Mouse (Mus musculus): Measurements from ENCODE around the gene Olfr435. TPM values are rescaled to one million over a fixed set of nuclear protein-coding genes. Genes with fewer than 3 reads are reported as not detected.
"Not testable (repeated sequence)": the region's sequence is repeated elsewhere in the genome, so short reads cannot be mapped to it uniquely, and the experiment has no call there.

Olfr435 gene
- polyA plus RNA-seq (2015; fragmentation: Nextera tagmentation; extraction: Ambion mirVana) = not detected in 2 replicates

GRCm38 (mm10) chr6:43196781-43197180, at the start of gene Olfr435:
Gene Olfr435 (plus strand): TSS chr6:43197146.
- Histone ChIP-seq H3K36me3 (no peaks in the 10 kb centered on the region), H3K4me3 (replicated peaks) (no peak within 1 kb of the TSS), H3K9me3 (replicated peaks) (no peaks in the 10 kb centered on the region), H3K27ac (no peak within 1 kb of the TSS), H3K4me2 (no peak within 1 kb of the TSS), H3K27me3 (no peaks in the 10 kb centered on the region), H3K4me1 (no peaks in the 10 kb centered on the region), H3K9ac (no peak within 1 kb of the TSS)
- no peak for ATAC-seq (replicated peaks; ENCODE audit: low FRiP score)

- H3K4me2 ChIP-seq = no peak overlapping the region
Measured at GRCm38 (mm10) chr6:43159502-43159901, 37.4 kb upstream of the Olfr435 start.

GRCm38 (mm10) chr6:43162982-43163381, 34.0 kb upstream of the Olfr435 start, which contains the start of gene Olfr437:
Gene Olfr437 (plus strand): TSS chr6:43163282.
- H3K27me3 ChIP-seq = no peaks in the 10 kb centered on the region
- no peaks in the 10 kb centered on the region for H3K36me3 ChIP-seq
- no peak within 1 kb of the TSS for H3K9ac ChIP-seq
- 72% methylated on average over 3 of the region's 3 CpGs for WGBS
- H3K4me1 ChIP-seq = no peaks in the 10 kb centered on the region
- no peak within 1 kb of the TSS for H3K27ac ChIP-seq
- H3K4me2 ChIP-seq = no peak within 1 kb of the TSS
- no peak for ATAC-seq (replicated peaks; ENCODE audit: low FRiP score)
- H3K4me3 ChIP-seq (replicated peaks) = no peak within 1 kb of the TSS
- no peaks in the 10 kb centered on the region for H3K9me3 ChIP-seq (replicated peaks)

More at GRCm38 (mm10) chr6:43159502-43159901, 37.4 kb upstream of the Olfr435 start:
- 74% methylated on average over 1 of the region's 1 CpGs for WGBS
- Histone ChIP-seq H3K9me3 (replicated peaks) (no peaks in the 10 kb centered on the region), H3K36me3 (no peaks in the 10 kb centered on the region), H3K4me1 (no peaks in the 10 kb centered on the region), H3K9ac (no peak overlapping the region), H3K4me3 (replicated peaks) (no peak overlapping the region), H3K27ac (no peak overlapping the region), H3K27me3 (no peaks in the 10 kb centered on the region)
- ATAC-seq (replicated peaks; ENCODE audit: low FRiP score) = no peak

GRCm38 (mm10) chr6:43167246-43167645, 29.7 kb upstream of the Olfr435 start:
- ATAC-seq (replicated peaks; ENCODE audit: low FRiP score) = no peak
- Histone ChIP-seq H3K4me2 (no peak overlapping the region), H3K27me3 (no peaks in the 10 kb centered on the region), H3K27ac (no peak overlapping the region), H3K9ac (no peak overlapping the region), H3K36me3 (no peaks in the 10 kb centered on the region), H3K4me1 (no peaks in the 10 kb centered on the region), H3K4me3 (replicated peaks) (no peak overlapping the region), H3K9me3 (replicated peaks) (no peaks in the 10 kb centered on the region)
- 94% methylated on average over 4 of the region's 4 CpGs for WGBS

- 57% methylated on average over 4 of the region's 4 CpGs for WGBS
- ATAC-seq (replicated peaks; ENCODE audit: low FRiP score) = no peak
Measured at GRCm38 (mm10) chr6:43171840-43172239, 25.1 kb upstream of the Olfr435 start, which contains the start of gene Olfr13. Gene Olfr13 (plus strand): TSS chr6:43172140.

GRCm38 (mm10) chr6:43178129-43178528, 18.8 kb upstream of the Olfr435 start:
- Histone ChIP-seq H3K4me3 (replicated peaks) (no peak overlapping the region), H3K27me3 (no peaks in the 10 kb centered on the region), H3K36me3 (no peaks in the 10 kb centered on the region), H3K4me2 (no peak overlapping the region), H3K27ac (no peak overlapping the region), H3K4me1 (no peaks in the 10 kb centered on the region), H3K9me3 (replicated peaks) (no peaks in the 10 kb centered on the region), H3K9ac (no peak overlapping the region)
- ATAC-seq (replicated peaks; ENCODE audit: low FRiP score) = no peak
- 73% methylated on average over 1 of the region's 1 CpGs for WGBS

More at GRCm38 (mm10) chr6:43171840-43172239, 25.1 kb upstream of the Olfr435 start, which contains the start of gene Olfr13:
- no peak within 1 kb of the TSS for H3K27ac ChIP-seq
- no peaks in the 10 kb centered on the region for H3K27me3 ChIP-seq
- no peaks in the 10 kb centered on the region for H3K4me1 ChIP-seq
- no peak within 1 kb of the TSS for H3K4me2 ChIP-seq
- H3K36me3 ChIP-seq = no peaks in the 10 kb centered on the region
- no peak within 1 kb of the TSS for H3K4me3 ChIP-seq (replicated peaks)
- H3K9me3 ChIP-seq (replicated peaks) = no peaks in the 10 kb centered on the region
- no peak within 1 kb of the TSS for H3K9ac ChIP-seq

- no peaks in the 10 kb centered on the region for H3K27me3 ChIP-seq
- H3K36me3 ChIP-seq = no peaks in the 10 kb centered on the region
- H3K9ac ChIP-seq = no peak overlapping the region
- ATAC-seq (replicated peaks; ENCODE audit: low FRiP score) = no peak
- H3K4me2 ChIP-seq = no peak overlapping the region
- H3K4me1 ChIP-seq = no peaks in the 10 kb centered on the region
- H3K27ac ChIP-seq = no peak overlapping the region
- H3K9me3 ChIP-seq (replicated peaks) = no peaks in the 10 kb centered on the region
- no peak overlapping the region for H3K4me3 ChIP-seq (replicated peaks)
- WGBS = 69% methylated on average over 6 of the region's 6 CpGs
Measured at GRCm38 (mm10) chr6:43178584-43179501, 18.1 kb upstream of the Olfr435 start.

- Histone ChIP-seq H3K36me3 (no peaks in the 10 kb centered on the region), H3K9ac (no peak overlapping the region), H3K27me3 (no peaks in the 10 kb centered on the region), H3K4me1 (no peaks in the 10 kb centered on the region), H3K4me2 (no peak overlapping the region), H3K27ac (no peak overlapping the region), H3K9me3 (replicated peaks) (no peaks in the 10 kb centered on the region), H3K4me3 (replicated peaks) (no peak overlapping the region)
- ATAC-seq (replicated peaks; ENCODE audit: low FRiP score) = no peak
- WGBS = 69% methylated on average over 3 of the region's 3 CpGs
Measured at GRCm38 (mm10) chr6:43190986-43191385, 6.0 kb upstream of the Olfr435 start.

- no peak overlapping the region for H3K27ac ChIP-seq
- no peak overlapping the region for H3K4me3 ChIP-seq (replicated peaks)
- H3K27me3 ChIP-seq = no peaks in the 10 kb centered on the region
- H3K9me3 ChIP-seq (replicated peaks) = no peaks in the 10 kb centered on the region
- H3K36me3 ChIP-seq = no peaks in the 10 kb centered on the region
- WGBS = 68% methylated on average over 3 of the region's 3 CpGs
- ATAC-seq (replicated peaks; ENCODE audit: low FRiP score) = no peak
- H3K9ac ChIP-seq = no peak overlapping the region
- no peaks in the 10 kb centered on the region for H3K4me1 ChIP-seq
- no peak overlapping the region for H3K4me2 ChIP-seq
Measured at GRCm38 (mm10) chr6:43198094-43198493, 1.1 kb downstream of the Olfr435 start.

GRCm38 (mm10) chr6:43202786-43203185, 5.8 kb downstream of the Olfr435 start:
- H3K4me2 ChIP-seq = no peak overlapping the region
- no peak overlapping the region for H3K27ac ChIP-seq
- H3K27me3 ChIP-seq = no peaks in the 10 kb centered on the region
- H3K4me1 ChIP-seq = no peaks in the 10 kb centered on the region
- no peaks in the 10 kb centered on the region for H3K9me3 ChIP-seq (replicated peaks)
- no peak overlapping the region for H3K9ac ChIP-seq
- no peaks in the 10 kb centered on the region for H3K36me3 ChIP-seq
- no peak for ATAC-seq (replicated peaks; ENCODE audit: low FRiP score)
- H3K4me3 ChIP-seq (replicated peaks) = no peak overlapping the region

- WGBS = 33% methylated on average over 2 of the region's 2 CpGs
- Histone ChIP-seq H3K9ac (no peak overlapping the region), H3K4me1 (no peaks in the 10 kb centered on the region), H3K36me3 (no peaks in the 10 kb centered on the region), H3K4me2 (no peak overlapping the region), H3K4me3 (replicated peaks) (no peak overlapping the region), H3K9me3 (replicated peaks) (no peaks in the 10 kb centered on the region), H3K27me3 (no peaks in the 10 kb centered on the region), H3K27ac (no peak overlapping the region)
- no peak for ATAC-seq (replicated peaks; ENCODE audit: low FRiP score)
Measured at GRCm38 (mm10) chr6:43205355-43205754, 8.4 kb downstream of the Olfr435 start.

- ATAC-seq (replicated peaks; ENCODE audit: low FRiP score); H3K27me3 ChIP-seq; H3K36me3 ChIP-seq; H3K4me2 ChIP-seq; H3K9ac ChIP-seq; H3K9me3 ChIP-seq (replicated peaks); H3K4me3 ChIP-seq (replicated peaks); H3K4me1 ChIP-seq; H3K27ac ChIP-seq: not testable (repeated sequence)
Measured at GRCm38 (mm10) chr6:43212873-43213272, 15.9 kb downstream of the Olfr435 start, which contains the start of gene Olfr434. Gene Olfr434 (plus strand): TSS chr6:43213021.
